Mouse (Mus musculus): ENCODE measurements around the gene Rbks.

DNA sequence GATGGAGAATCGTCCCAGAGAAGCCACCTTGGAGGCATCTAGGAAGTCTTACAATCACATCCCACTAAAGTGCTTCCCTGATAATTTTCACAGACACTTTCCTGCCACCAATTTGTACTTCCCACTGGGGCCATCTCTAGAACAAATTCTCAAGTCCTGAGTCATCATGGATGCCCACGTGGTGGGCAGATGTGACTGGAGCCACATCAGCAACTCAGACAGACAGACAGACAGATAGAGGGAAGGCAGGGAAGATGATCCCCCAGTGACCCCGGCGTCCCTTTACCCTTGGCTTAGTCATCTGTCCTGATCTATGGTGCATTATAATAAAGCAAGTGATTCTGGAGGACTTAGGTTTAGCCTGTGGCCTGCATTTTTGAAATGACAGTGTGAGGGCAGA, 53.2 kb downstream of the Rbks start:
- TF ChIP-seq MAFK (IDR thresholded peaks at IDR 0.05; ENCODE audit: insufficient read depth, low read depth, low read length) = no peak
- TF ChIP-seq CHD2 (IDR thresholded peaks at IDR 0.05; ENCODE audit: low read depth, low read length) = no peak
- TF ChIP-seq ZNF384 (IDR thresholded peaks at IDR 0.05; ENCODE audit: low read depth, low read length) = no peak
